Mouse (Mus musculus) embryonic fibroblast, embryonic 13.5 days (primary cell): ENCODE results near the gene Gnptg. TPM values are rescaled to one million over a fixed set of nuclear protein-coding genes. Genes with fewer than 3 reads are reported as not detected.

ENCODE experiments used
- H3K27ac ChIP-seq: 2 replicates; pipeline ENCODE4 v1.5.1; 2012; ENCODE audit warnings: low read length, control low read depth, inconsistent platforms; ENCODE audit not compliant: insufficient read depth
- H3K4me1 ChIP-seq: 2 replicates; pipeline ENCODE4 v1.6.1; 2011; ENCODE audit warnings: low read length; ENCODE audit not compliant: control insufficient read depth, insufficient read depth
- H3K4me3 ChIP-seq: 2 replicates; pipeline ENCODE4 v1.5.1; 2011; ENCODE audit warnings: mild to moderate bottlenecking, control low read depth, low read length; ENCODE audit not compliant: insufficient read depth
- CTCF ChIP-seq: IDR thresholded peaks from 2 replicates; pipeline ENCODE4 v1.5.1; 2011; ENCODE audit warnings: mild to moderate bottlenecking, control low read depth, low read length, moderate library complexity, borderline replicate concordance; ENCODE audit not compliant: insufficient read depth
- POLR2A ChIP-seq: IDR thresholded peaks from 2 replicates; pipeline ENCODE4 v1.6.1; 2011; ENCODE audit warnings: low read depth, mild to moderate bottlenecking, control low read depth, low read length, moderate library complexity
- polyA plus RNA-seq: library from polyadenylated mRNA; stranded (reverse); fragments of >200 nt; gene quantifications from 2 replicates; pipeline ENCODE4 v1.2.4, GENCODE M21; 2011; ENCODE audit warnings: low read depth; ENCODE audit not compliant: missing spikeins, insufficient read length

Gnptg gene
- polyA plus RNA-seq, 1 experiment, result 16.1 TPM

GRCm38 (mm10) chr17:25272326-25272725 is 32.4 kb upstream of the Gnptg start:
- no peak for TF ChIP-seq POLR2A
- 0 out of 2 replicates have a peak, but pooled peaks cover 9% of the 10 kb centered on the region for H3K4me1 ChIP-seq
- H3K27ac ChIP-seq, result peak overlapping the region; percentile 39; the same call in 1 of the 2 replicates
- peak overlapping the region; percentile 92 for H3K4me3 ChIP-seq

- peak overlapping the region; percentile 16; the same call in 1 of the 2 replicates for H3K4me3 ChIP-seq
- H3K27ac ChIP-seq, result no peak overlapping the region; the same call in 1 of the 2 replicates
- 0 out of 2 replicates have a peak, but pooled peaks cover 9% of the 10 kb centered on the region for H3K4me1 ChIP-seq
- TF ChIP-seq CTCF (no peak), POLR2A (no peak)
Measured at GRCm38 (mm10) chr17:25270795-25271335, 30.9 kb upstream of the Gnptg start.

GRCm38 (mm10) chr17:25264453-25264852 is 24.5 kb upstream of the Gnptg start:
- Histone ChIP-seq H3K27ac (no peak overlapping the region), H3K4me1 (no peaks in the 10 kb centered on the region), H3K4me3 (no peak overlapping the region)
- TF ChIP-seq POLR2A (no peak), CTCF (peak; percentile 21; the same call in 1 of the 2 replicates)

GRCm38 (mm10) chr17:25257804-25258261 is 17.9 kb upstream of the Gnptg start:
- TF ChIP-seq CTCF (no peak), POLR2A (no peak)
- Histone ChIP-seq H3K4me1 (no peaks in the 10 kb centered on the region), H3K27ac (no peak overlapping the region)

GRCm38 (mm10) chr17:25256140-25256754 is 16.3 kb upstream of the Gnptg start, which contains the start of gene Baiap3:
Gene Baiap3, minus strand, starts transcription at chr17:25256364.
- TF ChIP-seq CTCF (no peak), POLR2A (no peak)
- Histone ChIP-seq H3K4me3 (no peak within 1 kb of the TSS), H3K27ac (no peak within 1 kb of the TSS), H3K4me1 (no peaks in the 10 kb centered on the region)

More at GRCm38 (mm10) chr17:25257804-25258261, 17.9 kb upstream of the Gnptg start:
- no peak overlapping the region for H3K4me3 ChIP-seq

GRCm38 (mm10) chr17:25255110-25255509 is 15.2 kb upstream of the Gnptg start:
- Histone ChIP-seq H3K4me1 (no peaks in the 10 kb centered on the region), H3K27ac (no peak overlapping the region), H3K4me3 (no peak overlapping the region)
- no peak for TF ChIP-seq CTCF
- TF ChIP-seq POLR2A, result no peak

- TF ChIP-seq POLR2A, result no peak
- TF ChIP-seq CTCF, result no peak
Measured at GRCm38 (mm10) chr17:25253760-25254159, 13.8 kb upstream of the Gnptg start.

GRCm38 (mm10) chr17:25252643-25253042 is 12.7 kb upstream of the Gnptg start:
- Histone ChIP-seq H3K27ac (no peak overlapping the region), H3K4me1 (no peaks in the 10 kb centered on the region), H3K4me3 (no peak overlapping the region)
- TF ChIP-seq POLR2A (no peak), CTCF (no peak)

More at GRCm38 (mm10) chr17:25253760-25254159, 13.8 kb upstream of the Gnptg start:
- H3K4me1 ChIP-seq, result no peaks in the 10 kb centered on the region
- H3K27ac ChIP-seq, result no peak overlapping the region
- no peak overlapping the region for H3K4me3 ChIP-seq

- Histone ChIP-seq H3K4me1 (no peaks in the 10 kb centered on the region), H3K27ac (no peak overlapping the region), H3K4me3 (no peak overlapping the region)
- TF ChIP-seq CTCF, result no peak
- TF ChIP-seq POLR2A, result no peak
Measured at GRCm38 (mm10) chr17:25250181-25250835, 10.4 kb upstream of the Gnptg start.
